Mouse (Mus musculus) olfactory bulb, adult 2 months (tissue): ENCODE results near the gene Ppp1r3e. TPM values are rescaled to one million over a fixed set of nuclear protein-coding genes. Genes with fewer than 3 reads are reported as not detected.

Experiments
- H3K27ac ChIP-seq: fragments of 200-500 bp; 2 replicates; pipeline ENCODE4 v1.5.1; 2012; ENCODE audit warnings: low read depth, low read length; ENCODE audit not compliant: insufficient read depth
- H3K4me1 ChIP-seq: fragments of 200-500 bp; 2 replicates; pipeline ENCODE4 v1.6.1; 2012; ENCODE audit warnings: low read length; ENCODE audit not compliant: control insufficient read depth, insufficient read depth
- H3K4me3 ChIP-seq: fragments of 200-500 bp; 2 replicates; pipeline ENCODE4 v1.5.1; 2012; ENCODE audit warnings: mild to moderate bottlenecking, low read depth, low read length, moderate library complexity; ENCODE audit not compliant: insufficient read depth
- CTCF ChIP-seq: fragments of 200-500 bp; IDR thresholded peaks from 2 replicates; pipeline ENCODE4 v1.5.1; 2012; ENCODE audit warnings: low read depth, mild to moderate bottlenecking, low read length, moderate library complexity; ENCODE audit not compliant: insufficient read depth
- POLR2A ChIP-seq: fragments of 200-500 bp; IDR thresholded peaks from 2 replicates; pipeline ENCODE4 v1.6.1; 2012; ENCODE audit warnings: mild to moderate bottlenecking, low read depth, low read length, moderate library complexity; ENCODE audit not compliant: insufficient read depth
- WGBS: fragments of 180-500 bp; shearing (Covaris S2); methylation state at CpG from one replicate; pipeline ENCODE4 v1.1.7; 2018; 5-methylcytosine and 5-hydroxymethylcytosine counted together
- polyA plus RNA-seq: library from polyadenylated mRNA; stranded (reverse); fragments of >200 nt; gene quantifications from 2 replicates; pipeline ENCODE4 v1.2.4, GENCODE M21; 2012; ENCODE audit warnings: low replicate concordance; ENCODE audit not compliant: missing spikeins, insufficient read depth, insufficient read length

The Ppp1r3e gene
- polyA plus RNA-seq, 1 experiment: not detected

DNA sequence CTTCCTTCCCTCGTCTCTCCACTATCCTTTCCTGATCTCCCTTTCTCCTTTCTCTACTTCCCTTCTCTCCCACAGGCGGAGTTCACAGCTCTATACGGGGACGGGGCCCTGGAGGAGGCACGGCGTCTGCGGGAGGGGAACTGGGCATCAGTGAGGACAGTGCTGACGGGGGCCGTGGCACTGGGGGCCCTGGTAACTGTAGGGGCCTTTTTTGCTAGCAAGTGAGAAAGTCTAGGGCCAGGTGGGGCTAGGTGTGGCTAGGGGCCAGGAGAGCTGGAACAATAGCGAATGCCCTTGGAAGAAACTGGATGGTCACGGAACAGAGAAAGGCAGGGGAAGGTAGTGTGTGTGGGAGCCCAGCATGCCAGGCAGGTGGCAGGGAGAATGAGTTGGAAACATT is 8.0 kb upstream of the Ppp1r3e start:
- Histone ChIP-seq H3K27ac (no peak overlapping the region), H3K4me3 (no peak overlapping the region), H3K4me1 (peaks cover 23% of the 10 kb centered on the region)
- no peak for TF ChIP-seq CTCF
- TF ChIP-seq POLR2A: no peak
- 90% methylated on average over 11 of the region's 11 CpGs for WGBS

DNA sequence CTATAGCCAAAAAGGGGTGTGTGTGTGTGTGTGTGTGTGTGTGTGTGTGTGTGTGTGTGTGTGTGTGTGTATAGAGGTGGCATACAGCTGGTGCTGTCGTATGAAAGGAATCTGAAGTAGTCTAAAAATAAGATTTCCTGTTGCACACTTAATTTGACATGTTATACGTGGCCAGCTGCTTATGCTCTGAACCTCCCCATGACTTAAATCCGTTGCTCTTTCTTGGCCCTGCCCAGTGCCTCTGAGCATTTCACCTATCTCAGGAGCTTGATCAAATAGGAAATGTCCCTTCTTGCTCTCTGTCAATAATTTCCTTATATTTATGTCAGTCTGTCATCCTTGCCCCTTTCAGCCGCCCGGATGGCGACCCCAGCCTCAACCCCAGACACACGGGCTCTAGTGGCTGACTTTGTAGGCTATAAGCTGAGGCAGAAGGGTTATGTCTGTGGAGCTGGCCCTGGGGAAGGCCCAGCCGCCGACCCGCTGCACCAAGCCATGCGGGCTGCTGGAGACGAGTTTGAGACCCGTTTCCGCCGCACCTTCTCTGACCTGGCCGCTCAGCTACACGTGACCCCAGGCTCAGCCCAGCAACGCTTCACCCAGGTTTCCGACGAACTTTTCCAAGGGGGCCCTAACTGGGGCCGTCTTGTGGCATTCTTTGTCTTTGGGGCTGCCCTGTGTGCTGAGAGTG is 6.8 kb upstream of the Ppp1r3e start:
- TF ChIP-seq POLR2A: no peak
- TF ChIP-seq CTCF: no peak
- peak overlapping the region; percentile 58; the same call in 1 of the 2 replicates for H3K27ac ChIP-seq
- WGBS: 34% methylated on average over 21 of the region's 21 CpGs
- peaks cover 23% of the 10 kb centered on the region for H3K4me1 ChIP-seq
- peak overlapping the region; percentile 72 for H3K4me3 ChIP-seq

DNA sequence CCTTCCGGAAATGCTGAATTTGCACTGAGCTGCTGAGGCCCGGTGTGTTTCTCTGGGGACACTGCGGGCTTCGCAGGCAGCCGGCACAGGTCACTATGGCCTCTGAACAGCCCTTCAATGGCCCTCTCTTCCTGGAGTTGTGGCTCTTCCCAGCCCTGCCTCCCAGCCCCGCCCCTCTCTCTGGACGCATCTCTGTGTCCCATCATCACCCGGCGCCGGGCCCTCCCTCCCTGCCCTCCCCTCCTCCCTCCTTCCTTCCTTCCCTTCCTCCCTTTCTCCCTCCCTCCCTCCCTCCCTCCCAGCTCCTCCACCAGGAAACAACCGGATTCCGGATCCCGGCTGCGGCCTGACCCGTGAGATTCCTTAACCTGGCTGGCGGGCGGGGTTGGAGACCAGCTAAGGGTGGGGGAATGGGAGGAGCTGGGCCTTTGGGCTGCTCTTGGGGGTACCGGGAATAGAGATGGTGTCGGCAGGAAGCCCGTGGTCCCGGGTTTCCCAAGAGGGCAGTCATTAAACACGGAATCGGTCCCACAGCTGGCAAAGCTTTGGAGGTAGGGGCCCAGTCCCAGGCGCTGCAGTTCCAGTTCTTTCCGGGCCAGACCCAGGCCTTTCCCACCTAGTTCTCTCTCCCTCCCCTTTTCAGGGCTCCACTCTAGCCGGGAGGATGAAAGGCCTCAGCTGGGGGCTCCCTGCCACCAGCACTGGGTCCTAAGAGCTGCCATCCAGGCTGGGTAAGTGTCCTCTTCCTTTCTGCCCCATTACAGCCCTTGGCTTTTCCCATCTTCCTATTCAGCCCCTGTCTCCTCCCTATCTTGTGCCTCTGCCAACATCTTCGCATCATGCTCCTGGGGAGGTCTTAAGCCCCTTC is 6.0 kb upstream of the Ppp1r3e start, which contains the start of the genes Bcl2l2 and Gm20521:
TSS of gene Bcl2l2 (plus strand) at position 224 of the 868 bp plus-strand sequence.
TSS of gene Gm20521 (plus strand) at position 288 of the 868 bp plus-strand sequence.
- Histone ChIP-seq H3K4me1 (peaks cover 23% of the 10 kb centered on the region), H3K4me3 (peak within 1 kb of the TSS; percentile 72), H3K27ac (peak within 1 kb of the TSS; percentile 75)
- under 1% methylated on average over 27 of the region's 27 CpGs for WGBS
- 0 out of 2 replicates have a peak, but pooled peaks have one; percentile 30 for TF ChIP-seq POLR2A
- TF ChIP-seq CTCF: no peak

DNA sequence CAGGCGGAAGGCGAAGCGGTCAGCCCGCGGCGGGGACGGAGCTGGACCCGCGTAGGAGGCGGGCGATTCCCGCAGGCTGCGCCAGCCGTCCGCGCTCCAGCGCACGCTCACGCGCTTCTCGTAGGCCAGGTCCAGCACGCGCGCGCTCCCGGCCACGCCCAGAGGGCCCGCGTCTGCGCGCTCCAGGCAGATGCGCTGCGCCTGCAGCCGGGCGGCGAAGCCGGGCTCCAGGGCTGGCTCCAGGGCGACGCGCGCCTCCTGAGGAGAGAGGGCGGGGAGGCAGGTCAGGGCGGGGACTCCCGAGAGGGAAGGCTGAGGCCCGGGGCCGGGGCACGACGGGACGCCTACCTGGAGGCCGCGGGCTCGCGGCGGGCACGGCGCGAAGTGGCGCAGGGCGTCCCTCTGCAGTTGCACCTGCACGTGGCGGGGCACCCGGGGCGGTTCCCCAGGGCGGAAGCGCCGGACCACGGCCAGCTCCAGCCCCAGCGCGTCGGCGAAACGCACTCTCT is 757 bp downstream of the Ppp1r3e start:
- Histone ChIP-seq H3K4me1 (peaks cover 3% of the 10 kb centered on the region; the same call in 1 of the 2 replicates), H3K27ac (peak overlapping the region; percentile 88), H3K4me3 (peak overlapping the region; percentile 81)
- TF ChIP-seq POLR2A: peak; percentile 94
- TF ChIP-seq CTCF: no peak
- under 1% methylated on average over 72 of the region's 72 CpGs for WGBS

DNA sequence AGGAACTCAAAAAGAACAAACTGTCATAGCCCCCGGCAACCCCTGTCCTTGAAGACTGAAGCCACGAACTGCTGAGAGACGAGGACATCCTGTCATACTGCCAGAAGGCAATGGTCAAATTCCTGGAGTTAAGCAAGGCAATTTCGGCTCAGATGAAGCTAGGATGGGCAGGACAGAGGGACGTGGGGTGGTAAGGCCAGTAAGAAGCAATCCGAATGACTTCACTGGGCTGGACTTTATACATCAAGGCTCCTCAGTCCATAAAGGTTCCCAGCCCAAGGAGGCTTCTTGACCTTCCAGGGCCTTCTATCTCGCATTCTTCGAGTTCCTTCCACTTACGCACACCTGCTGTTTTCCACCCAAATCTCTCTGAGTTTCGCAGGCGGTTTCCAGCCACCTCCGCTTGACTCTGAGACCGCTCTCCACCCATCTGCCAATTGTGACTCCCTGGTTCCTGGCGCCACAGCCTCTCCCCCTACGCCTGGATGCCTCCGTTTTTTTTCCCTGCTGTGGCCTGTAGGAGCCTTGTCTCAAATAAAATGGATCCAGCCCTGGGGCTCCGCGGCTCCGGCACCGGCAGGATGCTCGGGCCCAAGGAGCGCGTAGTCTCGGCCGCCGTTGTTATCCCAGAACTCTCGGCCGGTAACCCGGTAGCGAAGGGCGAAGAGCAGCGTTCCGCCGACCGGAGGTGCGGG is 1.4 kb downstream of the Ppp1r3e start:
- no peak for TF ChIP-seq POLR2A
- no peak for TF ChIP-seq CTCF
- Histone ChIP-seq H3K4me3 (peak overlapping the region; percentile 81), H3K27ac (peak overlapping the region; percentile 88), H3K4me1 (peaks cover 3% of the 10 kb centered on the region; the same call in 1 of the 2 replicates)
- WGBS: 2% methylated on average over 36 of the region's 36 CpGs

DNA sequence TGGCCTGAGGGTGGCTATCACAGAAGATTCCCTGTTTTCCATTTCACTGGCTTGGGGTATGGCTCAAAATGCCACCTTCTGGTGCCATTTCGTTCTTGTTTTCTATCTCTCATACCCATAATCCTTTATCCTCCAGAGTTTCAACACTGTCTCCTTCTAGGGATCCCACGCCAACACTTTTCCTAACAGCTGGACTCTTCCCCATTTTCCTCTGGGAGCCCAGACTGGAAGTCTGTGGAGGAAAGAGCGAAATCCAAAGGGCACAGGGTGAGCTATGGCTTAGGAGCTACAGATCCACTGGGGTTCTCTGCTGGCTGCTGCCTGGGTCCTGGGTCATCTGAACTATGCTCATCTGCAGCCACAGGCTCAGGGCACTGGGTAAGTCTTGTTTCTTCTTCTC is 3.2 kb downstream of the Ppp1r3e start:
- 87% methylated on average over 3 of the region's 3 CpGs for WGBS
- TF ChIP-seq CTCF (no peak), POLR2A (no peak)
- Histone ChIP-seq H3K4me1 (peaks cover 3% of the 10 kb centered on the region; the same call in 1 of the 2 replicates), H3K27ac (no peak overlapping the region), H3K4me3 (no peak overlapping the region)

DNA sequence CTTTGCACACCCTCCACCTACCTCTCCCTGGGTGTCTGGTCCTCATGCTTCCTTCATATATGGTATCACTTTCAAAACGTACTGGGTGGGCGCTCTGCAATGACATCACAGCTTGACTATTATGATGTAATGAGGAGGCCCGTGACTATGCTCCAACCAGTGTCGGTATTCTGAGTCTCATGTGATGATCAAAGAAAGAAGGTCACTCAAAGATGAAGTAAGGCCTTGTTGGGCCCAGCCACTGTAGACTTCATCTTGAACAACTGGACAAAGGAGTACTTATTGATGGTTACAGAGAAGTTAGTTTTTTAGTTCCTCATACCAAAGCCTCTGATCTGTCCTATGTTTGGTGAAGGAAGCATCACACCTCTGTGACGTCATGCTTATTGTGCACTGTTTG is 6.5 kb downstream of the Ppp1r3e start, which contains the start of gene Homez:
TSS of gene Homez (minus strand) at position 101 of the 400 bp plus-strand sequence.
- H3K4me3 ChIP-seq: no peak within 1 kb of the TSS
- TF ChIP-seq POLR2A (no peak), CTCF (no peak)
- H3K27ac ChIP-seq: no peak within 1 kb of the TSS
- peaks cover 3% of the 10 kb centered on the region; the same call in 1 of the 2 replicates for H3K4me1 ChIP-seq
- 87% methylated on average over 5 of the region's 5 CpGs for WGBS

DNA sequence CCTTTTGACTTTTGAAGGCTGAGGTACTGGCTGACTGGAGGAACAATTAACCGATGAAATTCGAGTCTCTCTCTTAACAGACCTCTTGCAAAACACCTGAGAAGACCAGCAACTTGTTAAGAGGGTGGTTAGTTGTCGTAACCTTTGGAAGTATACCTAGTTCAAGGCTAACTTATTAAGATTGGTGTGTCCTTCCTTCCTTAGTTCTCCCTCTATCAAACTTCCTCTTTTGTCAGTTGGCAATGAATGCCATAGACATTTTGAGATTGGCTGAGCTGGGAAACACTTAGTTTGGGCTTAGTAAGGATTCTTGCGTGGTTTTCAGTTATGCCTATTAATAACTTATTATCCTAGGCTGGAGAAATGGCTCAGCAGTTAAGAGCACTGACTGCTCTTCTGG is 9.3 kb downstream of the Ppp1r3e start:
- H3K4me1 ChIP-seq: 0 out of 2 replicates have a peak, but pooled peaks cover 3% of the 10 kb centered on the region
- 88% methylated on average over 4 of the region's 4 CpGs for WGBS
- H3K4me3 ChIP-seq: no peak overlapping the region
- no peak overlapping the region for H3K27ac ChIP-seq
- TF ChIP-seq CTCF: no peak
- no peak for TF ChIP-seq POLR2A
